Mouse (Mus musculus) layer of hippocampus, postnatal 14 days (tissue): ENCODE data around the gene Eme2. TPM values are rescaled to one million over a fixed set of nuclear protein-coding genes. Genes with fewer than 3 reads are reported as not detected.
"Not testable (repeated sequence)": the region's sequence is repeated elsewhere in the genome, so short reads cannot be mapped to it uniquely, and the experiment has no call there.

Experiments
- DNase-seq, 2 experiments: peaks; one replicate each; pipeline ENCODE4 v3.0.0; 2021 to 2022; ENCODE audit warnings: low spot score in 2 of 2, mixed read lengths in 1 of 2
- long read RNA-seq, 2 experiments: library from polyadenylated mRNA; stranded (forward); transcript quantifications; one replicate each; pipeline ENCODE4 v2.0.0; 2021
- total RNA-seq, 2 experiments: library from RNA; stranded (reverse); gene quantifications; 2 replicates each; pipeline ENCODE4 v1.2.3; 2021

Gene Eme2
- total RNA-seq = 10 to 100 TPM; 66.9 to 83.2 TPM
- long read RNA-seq, experiment 1, full-length matches to known transcripts = 16 of 40 reads
- long read RNA-seq, experiment 1, partial matches to known transcripts = 7 of 40 reads
- long read RNA-seq, experiment 1, other reads (novel, unspliced or antisense) = 17 of 40 reads
- long read RNA-seq, experiment 2, transcript Eme2-202 (8 exons, 1,521 nt) = major isoform, 21 of 63 reads
- long read RNA-seq, experiment 2, partial matches to known transcripts = 25 of 63 reads
- long read RNA-seq, experiment 2, other reads (novel, unspliced or antisense) = 14 of 63 reads

- DNase-seq = peak; percentile 83 to 88
Measured at GRCm38 (mm10) chr17:24894995-24895547, at the start of gene Eme2, which contains the start of gene Mrps34. Gene Eme2, minus strand, starts transcription at chr17:24895087. Gene Mrps34, plus strand, starts transcription at chr17:24895116.

GRCm38 (mm10) chr17:24943589-24943988 lies 48.7 kb upstream of the Eme2 start:
- not testable (repeated sequence) for DNase-seq

GRCm38 (mm10) chr17:24943036-24943435 lies 48.1 kb upstream of the Eme2 start:
- DNase-seq = peak in 1 of 2 experiments; percentile 5

GRCm38 (mm10) chr17:24942453-24942852 lies 47.6 kb upstream of the Eme2 start:
- peak; percentile 12 to 37 for DNase-seq

GRCm38 (mm10) chr17:24937266-24937665 lies 42.4 kb upstream of the Eme2 start:
- DNase-seq = no peak

- peak; percentile 91 to 96 for DNase-seq
Measured at GRCm38 (mm10) chr17:24936259-24937237, 41.7 kb upstream of the Eme2 start, which contains the start of gene Mapk8ip3. Gene Mapk8ip3, minus strand, starts transcription at chr17:24936977.

GRCm38 (mm10) chr17:24935666-24936065 lies 40.8 kb upstream of the Eme2 start:
- no peak for DNase-seq

GRCm38 (mm10) chr17:24934926-24935325 lies 40.0 kb upstream of the Eme2 start:
- DNase-seq = no peak

GRCm38 (mm10) chr17:24933163-24933562 lies 38.3 kb upstream of the Eme2 start:
- no peak for DNase-seq

GRCm38 (mm10) chr17:24932431-24932830 lies 37.5 kb upstream of the Eme2 start:
- no peak for DNase-seq

- no peak for DNase-seq
Measured at GRCm38 (mm10) chr17:24929506-24929905, 34.6 kb upstream of the Eme2 start.

GRCm38 (mm10) chr17:24923246-24923645 lies 28.4 kb upstream of the Eme2 start:
- no peak for DNase-seq

- no peak for DNase-seq
Measured at GRCm38 (mm10) chr17:24913984-24914383, 19.1 kb upstream of the Eme2 start.

- no peak for DNase-seq
Measured at GRCm38 (mm10) chr17:24907591-24907990, 12.7 kb upstream of the Eme2 start.

- no peak for DNase-seq
Measured at GRCm38 (mm10) chr17:24903767-24904166, 8.9 kb upstream of the Eme2 start.

- no peak for DNase-seq
Measured at GRCm38 (mm10) chr17:24902671-24903474, 8.0 kb upstream of the Eme2 start.

- DNase-seq = no peak
Measured at GRCm38 (mm10) chr17:24902124-24902523, 7.2 kb upstream of the Eme2 start.

- no peak for DNase-seq
Measured at GRCm38 (mm10) chr17:24900014-24900413, 5.1 kb upstream of the Eme2 start.

- no peak for DNase-seq
Measured at GRCm38 (mm10) chr17:24899153-24899552, 4.3 kb upstream of the Eme2 start.

- DNase-seq = no peak
Measured at GRCm38 (mm10) chr17:24898041-24898854, 3.4 kb upstream of the Eme2 start.
